Mouse (Mus musculus) MEL (cell line): ENCODE measurements around the gene Lat2. TPM values are rescaled to one million over a fixed set of nuclear protein-coding genes. Genes with fewer than 3 reads are reported as not detected.

Source experiments
- DNase-seq: peaks from one replicate; pipeline ENCODE4 v3.0.0; 2011; ENCODE audit warnings: low read depth, low spot score
- H3K27ac ChIP-seq: 2 replicates; pipeline ENCODE4 v1.5.1; 2012; ENCODE audit warnings: low read depth, mild to moderate bottlenecking, control low read depth, low read length, moderate library complexity; ENCODE audit not compliant: control insufficient read depth
- H3K27me3 ChIP-seq, 2 experiments: fragments of 150-350 bp in 1 of 2; sonication (generic) in 1 of 2; 2 replicates each; pipeline ENCODE4 v1.6.1; 2012; ENCODE audit warnings: low read length in 2 of 2, mild to moderate bottlenecking in 2 of 2, improper control_type of control experiment in 1 of 2, moderate library complexity in 1 of 2; ENCODE audit not compliant: insufficient read depth in 2 of 2, control insufficient read depth in 1 of 2
- H3K36me3 ChIP-seq, 2 experiments: 2 replicates each; pipeline ENCODE4 v1.6.1; 2012 to 2014; ENCODE audit warnings: low read length in 2 of 2, improper control_type of control experiment in 1 of 2, inconsistent platforms in 1 of 2, mild to moderate bottlenecking in 1 of 2; ENCODE audit not compliant: insufficient read depth in 2 of 2, control insufficient read depth in 1 of 2
- H3K4me1 ChIP-seq, 2 experiments: fragments of 150-350 bp in 1 of 2; sonication (generic) in 1 of 2; 2 replicates each; pipeline ENCODE4 v1.6.1; 2012; ENCODE audit warnings: low read length in 2 of 2, improper control_type of control experiment in 1 of 2, mild to moderate bottlenecking in 1 of 2; ENCODE audit not compliant: insufficient read depth in 2 of 2, control insufficient read depth in 1 of 2
- H3K4me3 ChIP-seq, 2 experiments: fragments of 150-350 bp in 1 of 2; sonication (generic) in 1 of 2; 2 replicates each; pipeline ENCODE4 v1.5.1; 2012; ENCODE audit warnings: low read depth in 2 of 2, low read length in 2 of 2, mild to moderate bottlenecking in 2 of 2, moderate library complexity in 2 of 2, control low read depth in 1 of 2, improper control_type of control experiment in 1 of 2; ENCODE audit not compliant: control insufficient read depth in 1 of 2, insufficient read depth in 1 of 2
- H3K79me2 ChIP-seq: 2 replicates; pipeline ENCODE4 v1.6.1; 2012; ENCODE audit warnings: mild to moderate bottlenecking, low read length, moderate library complexity; ENCODE audit not compliant: control insufficient read depth, poor library complexity, insufficient read depth
- H3K9ac ChIP-seq: 2 replicates; pipeline ENCODE4 v1.6.1; 2012; ENCODE audit warnings: low read depth, mild to moderate bottlenecking, control low read depth, low read length, moderate library complexity; ENCODE audit not compliant: control insufficient read depth, poor library complexity, severe bottlenecking
- H3K9me3 ChIP-seq: fragments of 150-350 bp; sonication (generic); replicated peaks from 2 replicates; pipeline ENCODE4 v1.6.1; 2012; ENCODE audit warnings: mild to moderate bottlenecking, low read length, improper control_type of control experiment, moderate library complexity; ENCODE audit not compliant: insufficient read depth
- BHLHE40 ChIP-seq: IDR thresholded peaks from 2 replicates; pipeline ENCODE4 v1.6.1; 2012; ENCODE audit warnings: low read depth, mild to moderate bottlenecking, inconsistent platforms, low read length, improper control_type of control experiment, borderline replicate concordance
- CTCF ChIP-seq, 3 experiments: IDR thresholded peaks in 2 of 3; conservative IDR thresholded peaks in 1 of 3; 2 replicates each; pipeline ENCODE4 v1.5.1; 2011 to 2012; ENCODE audit warnings: low read length in 3 of 3, low read depth in 2 of 3, mild to moderate bottlenecking in 2 of 3, improper control_type of control experiment in 1 of 3, inconsistent platforms in 1 of 3, mixed read lengths in 1 of 3, moderate library complexity in 1 of 3; ENCODE audit not compliant: control insufficient read depth in 1 of 3, insufficient read depth in 1 of 3, poor library complexity in 1 of 3, severe bottlenecking in 1 of 3
- E2F4 ChIP-seq: IDR thresholded peaks from 2 replicates; pipeline ENCODE4 v1.6.1; 2011; ENCODE audit warnings: low read depth, low read length, improper control_type of control experiment, borderline replicate concordance
- ELF1 ChIP-seq: IDR thresholded peaks from 2 replicates; pipeline ENCODE4 v1.6.1; 2014; ENCODE audit warnings: low read depth, mild to moderate bottlenecking, inconsistent platforms, low read length, improper control_type of control experiment, moderate library complexity
- EP300 ChIP-seq, 2 experiments: IDR thresholded peaks; 2 replicates each; pipeline ENCODE4 v1.6.1; 2011; ENCODE audit warnings: improper control_type of control experiment in 2 of 2, low read length in 2 of 2, low read depth in 1 of 2, mild to moderate bottlenecking in 1 of 2
- GATA1 ChIP-seq: IDR thresholded peaks from 2 replicates; pipeline ENCODE4 v1.6.1; 2011; ENCODE audit warnings: low read depth, low read length, improper control_type of control experiment
- MAZ ChIP-seq: IDR thresholded peaks from 2 replicates; pipeline ENCODE4 v1.6.1; 2012; ENCODE audit warnings: low read depth, mild to moderate bottlenecking, inconsistent platforms, low read length, improper control_type of control experiment
- MXI1 ChIP-seq: IDR thresholded peaks from 2 replicates; pipeline ENCODE4 v1.6.1; 2011; ENCODE audit warnings: mild to moderate bottlenecking, low read depth, low read length, improper control_type of control experiment
- POLR2AphosphoS5 ChIP-seq: IDR thresholded peaks from 2 replicates; pipeline ENCODE4 v1.6.1; 2012; ENCODE audit warnings: low read depth, borderline replicate concordance, mild to moderate bottlenecking, inconsistent platforms, low read length, moderate library complexity, mixed read lengths
- SMC3 ChIP-seq: IDR thresholded peaks from 2 replicates; pipeline ENCODE4 v1.6.1; 2011; ENCODE audit warnings: low read depth, low read length, improper control_type of control experiment
- TAL1 ChIP-seq: IDR thresholded peaks from 2 replicates; pipeline ENCODE4 v1.6.1; 2012; ENCODE audit warnings: mild to moderate bottlenecking, inconsistent platforms, low read length, moderate library complexity, mixed read lengths
- TCF12 ChIP-seq: IDR thresholded peaks from 2 replicates; pipeline ENCODE4 v1.6.1; 2014; ENCODE audit warnings: low read depth, mild to moderate bottlenecking, inconsistent platforms, low read length, improper control_type of control experiment, moderate library complexity
- UBTF ChIP-seq: IDR thresholded peaks from 2 replicates; pipeline ENCODE4 v1.6.1; 2012; ENCODE audit warnings: low read depth, mild to moderate bottlenecking, inconsistent platforms, low read length, improper control_type of control experiment, moderate library complexity, borderline replicate concordance; ENCODE audit not compliant: insufficient read depth
- USF2 ChIP-seq, 2 experiments: IDR thresholded peaks; 2 replicates each; pipeline ENCODE4 v1.6.1; 2011 to 2012; ENCODE audit warnings: improper control_type of control experiment in 2 of 2, low read length in 2 of 2, borderline replicate concordance in 1 of 2, inconsistent platforms in 1 of 2, low read depth in 1 of 2, mild to moderate bottlenecking in 1 of 2; ENCODE audit not compliant: insufficient read depth in 1 of 2
- ZC3H11A ChIP-seq: IDR thresholded peaks from 2 replicates; pipeline ENCODE4 v1.6.1; 2012; ENCODE audit warnings: low read depth, mild to moderate bottlenecking, inconsistent platforms, low read length, improper control_type of control experiment
- ZNF384 ChIP-seq: IDR thresholded peaks from 2 replicates; pipeline ENCODE4 v1.6.1; 2012; ENCODE audit warnings: low read depth, mild to moderate bottlenecking, inconsistent platforms, low read length, improper control_type of control experiment
- polyA plus RNA-seq, 2 experiments: library from polyadenylated mRNA; stranded (reverse) in 1 of 2; unstranded in 1 of 2; fragments of >175 nt in 1 of 2; fragments of >200 nt in 1 of 2; gene quantifications; 2 replicates each; pipeline versions ENCODE4 v1.2.1 to v1.2.4; 2012; ENCODE audit warnings: low replicate concordance in 2 of 2, low read depth in 1 of 2; ENCODE audit not compliant: insufficient read length in 2 of 2, insufficient read depth in 1 of 2, missing spikeins in 1 of 2
- total RNA-seq: library from RNA; depleted of rRNA; stranded (reverse); fragments of 300-350 nt; gene quantifications from 2 replicates; pipeline ENCODE4 v1.2.3, GENCODE M21; 2012

The Lat2 gene
- total and polyA plus RNA-seq, 3 experiments, result 0.79 to 0.92 TPM; not detected in 1

DNA sequence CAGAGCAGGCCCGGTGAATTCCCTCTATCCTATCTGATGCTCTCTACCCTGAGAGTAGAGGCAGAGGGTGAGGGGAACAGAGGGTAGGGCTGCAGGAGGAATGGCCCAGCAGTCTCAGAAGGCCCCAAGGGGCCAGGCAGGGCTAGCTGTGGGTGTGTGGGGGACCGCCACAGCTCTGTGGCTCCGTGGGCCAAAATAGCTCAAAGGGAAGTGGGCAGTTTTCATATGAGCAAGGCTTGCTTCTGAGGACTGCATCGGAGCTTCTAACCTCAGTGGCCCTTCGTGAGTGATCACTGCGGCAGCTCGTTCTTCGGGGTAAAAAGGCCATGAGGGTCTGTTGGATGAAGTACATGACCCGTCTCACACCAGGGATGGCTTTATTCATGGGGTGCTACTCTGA is 1.1 kb downstream of the Lat2 start:
- H3K79me2 ChIP-seq, result no peaks in the 10 kb centered on the region
- DNase-seq, result no peak
- no peaks in the 10 kb centered on the region for H3K9me3 ChIP-seq
- H3K36me3 ChIP-seq, result no peaks in the 10 kb centered on the region
- H3K27ac ChIP-seq, result no peak overlapping the region
- no peaks in the 10 kb centered on the region for H3K27me3 ChIP-seq
- H3K4me1 ChIP-seq, result no peaks in the 10 kb centered on the region; a peak in 1 of 4 replicates
- TF ChIP-seq TAL1 (no peak), ELF1 (no peak), MXI1 (no peak), TCF12 (no peak), SMC3 (no peak), E2F4 (no peak), MAZ (no peak), GATA1 (no peak), ZNF384 (no peak), ZC3H11A (no peak), EP300 (IDR thresholded peaks at IDR 0.05; ENCODE audit: low read depth in 1 of 2, low read length in 2 of 2) (no peak), CTCF (IDR thresholded peaks at IDR 0.05 in 2 of 3, conservative IDR thresholded peaks at IDR 0.05 in 1 of 3; ENCODE audit: control insufficient read depth in 1 of 3, insufficient read depth in 1 of 3, low read depth in 2 of 3, low read length in 3 of 3, poor library complexity in 1 of 3, severe bottlenecking in 1 of 3) (no peak), BHLHE40 (no peak)
- H3K4me3 ChIP-seq, result no peak overlapping the region
- no peak overlapping the region for H3K9ac ChIP-seq

DNA sequence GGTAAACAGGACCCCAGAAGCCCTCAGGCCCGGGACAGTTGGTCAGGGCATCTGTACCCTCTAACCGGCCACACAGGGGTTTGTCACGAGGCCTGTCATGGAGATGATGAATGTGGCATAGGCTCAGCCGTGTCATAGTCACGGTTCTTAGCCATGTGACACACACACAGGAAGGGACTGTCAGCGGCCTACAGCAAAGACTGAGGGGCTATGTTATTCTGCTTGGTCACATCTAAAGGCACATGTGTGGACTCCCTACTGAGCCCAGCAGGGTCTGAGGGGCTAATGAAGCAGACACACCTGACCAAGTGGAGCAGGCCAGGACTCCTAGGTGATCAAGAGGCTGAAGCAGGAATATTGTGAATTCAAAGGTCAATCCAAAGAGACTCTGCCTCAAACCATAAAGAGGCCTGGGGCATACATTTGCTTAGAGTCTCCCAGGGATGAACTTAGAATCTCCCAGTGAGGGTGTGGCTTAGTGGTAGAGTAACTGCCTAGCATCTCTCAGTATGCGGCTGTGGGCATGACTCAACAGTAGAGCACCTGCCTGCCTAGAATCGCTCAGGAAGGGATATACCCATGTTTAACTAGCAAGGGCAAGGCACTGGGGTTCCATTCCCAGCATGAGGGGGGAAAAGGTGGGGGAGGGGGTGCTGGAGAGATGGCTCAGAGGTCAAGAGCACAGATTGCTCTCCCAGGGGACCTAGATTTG is 2.9 kb downstream of the Lat2 start:
- peaks cover 4 to 6% of the 10 kb centered on the region in 2 experiments for H3K4me1 ChIP-seq
- H3K9me3 ChIP-seq, result no peaks in the 10 kb centered on the region
- H3K79me2 ChIP-seq, result no peaks in the 10 kb centered on the region
- DNase-seq, result no peak
- TF ChIP-seq POLR2AphosphoS5 (no peak), UBTF (no peak), USF2 (IDR thresholded peaks at IDR 0.05; ENCODE audit: borderline replicate concordance in 1 of 2, insufficient read depth in 1 of 2, low read depth in 1 of 2, low read length in 2 of 2) (no peak)
- H3K4me3 ChIP-seq, result no peak overlapping the region
- H3K36me3 ChIP-seq, result peaks cover 0 to 4% of the 10 kb centered on the region in 2 experiments; a peak in 2 of 4 replicates
- H3K27me3 ChIP-seq, result no peaks in the 10 kb centered on the region
- H3K27ac ChIP-seq, result no peak overlapping the region
- no peak overlapping the region for H3K9ac ChIP-seq
